Mouse (Mus musculus) CD8-positive naive resting alpha-beta T cell, adult 2 months (primary cell): Measurements from ENCODE around the gene Gmds.

Experiments
- DNase-seq, 2 experiments: peaks; one replicate each; pipeline ENCODE4 v3.0.0; 2022; ENCODE audit warnings: low read depth in 2 of 2, low spot score in 2 of 2

Gene Gmds

GRCm38 (mm10) chr13:31892913-31893514, 445.5 kb downstream of the Gmds start:
- DNase-seq = no peak

- DNase-seq = no peak
Measured at GRCm38 (mm10) chr13:31888500-31888899, 450.0 kb downstream of the Gmds start.

- DNase-seq = no peak
Measured at GRCm38 (mm10) chr13:31885769-31886168, 452.8 kb downstream of the Gmds start.

DNA sequence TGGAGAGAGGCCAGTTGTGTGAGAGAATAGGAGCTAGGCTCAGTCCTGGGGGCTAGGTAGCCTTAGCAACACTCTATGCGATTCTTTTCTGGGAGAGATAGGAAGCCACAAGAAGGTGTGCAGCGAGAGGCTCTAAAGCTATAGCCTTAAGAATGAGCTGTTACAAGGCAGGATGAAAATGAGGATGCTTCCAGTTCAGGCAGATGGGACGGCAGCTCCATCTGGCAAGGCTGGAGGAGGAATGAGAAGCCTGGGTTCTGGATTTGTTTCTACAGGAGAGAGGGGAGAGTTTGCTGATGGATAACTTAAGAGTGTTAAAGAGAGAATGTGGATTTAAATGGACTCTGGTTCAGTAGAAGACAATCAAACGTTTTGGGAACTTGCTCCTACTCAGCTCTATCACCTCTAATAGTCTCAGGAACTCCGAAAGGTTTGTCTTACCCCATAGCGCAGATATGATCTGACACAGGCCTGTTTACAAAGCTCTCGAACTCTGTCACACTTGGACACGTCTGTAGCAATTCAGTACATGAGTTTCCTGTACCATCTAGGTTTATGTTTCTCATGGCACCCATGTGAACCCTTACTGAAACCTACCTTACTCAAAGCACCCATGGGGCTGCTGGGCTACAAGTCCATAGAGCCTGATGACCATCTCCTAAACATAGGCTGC, 459.6 kb downstream of the Gmds start:
- DNase-seq = no peak

DNA sequence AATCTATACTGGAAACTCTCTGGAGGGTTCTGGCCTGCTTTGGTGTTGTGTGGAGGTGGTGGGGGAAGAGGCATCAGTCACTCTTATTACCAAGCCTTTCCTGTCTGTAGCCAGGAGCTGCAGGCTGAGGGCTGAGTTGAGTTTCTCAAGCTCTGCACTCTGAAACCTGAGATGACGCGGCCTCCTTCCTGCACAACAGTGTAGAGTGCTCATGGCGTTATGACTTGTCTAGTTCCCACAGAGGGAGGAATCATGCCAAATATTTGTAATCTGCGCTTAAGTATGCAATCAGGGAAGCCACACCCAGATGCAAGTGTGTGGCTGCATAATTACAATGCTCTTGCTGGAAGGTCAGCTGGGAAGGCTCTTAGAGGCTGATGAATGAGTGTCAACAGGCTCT, 461.5 kb downstream of the Gmds start:
- DNase-seq = no peak

GRCm38 (mm10) chr13:31874427-31874826, 464.1 kb downstream of the Gmds start:
- DNase-seq = no peak

- DNase-seq = no peak
Measured at GRCm38 (mm10) chr13:31873269-31873668, 465.3 kb downstream of the Gmds start.

DNA sequence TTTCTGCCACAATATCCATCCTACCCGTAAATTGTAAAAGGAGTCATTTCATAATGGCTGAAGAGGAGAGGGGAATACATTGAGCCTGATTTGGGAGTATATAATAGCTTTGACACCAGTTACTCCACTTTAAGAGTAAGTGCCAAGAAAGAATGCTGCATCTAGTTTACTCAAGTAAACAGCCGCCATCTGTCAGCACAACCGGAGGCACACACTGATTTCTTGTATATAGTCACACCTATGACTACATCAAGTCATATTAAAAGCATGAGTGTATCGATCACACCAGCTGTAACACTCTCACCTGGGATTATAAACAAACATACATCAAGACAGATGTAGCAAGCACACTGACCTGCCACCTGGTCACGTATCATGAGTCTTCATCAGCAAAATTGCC, 473.8 kb downstream of the Gmds start:
- no peak for DNase-seq

GRCm38 (mm10) chr13:31863461-31863860, 475.1 kb downstream of the Gmds start:
- DNase-seq = no peak

GRCm38 (mm10) chr13:31860200-31860599, 478.3 kb downstream of the Gmds start:
- no peak for DNase-seq

GRCm38 (mm10) chr13:31854000-31854399, 484.5 kb downstream of the Gmds start:
- no peak for DNase-seq

DNA sequence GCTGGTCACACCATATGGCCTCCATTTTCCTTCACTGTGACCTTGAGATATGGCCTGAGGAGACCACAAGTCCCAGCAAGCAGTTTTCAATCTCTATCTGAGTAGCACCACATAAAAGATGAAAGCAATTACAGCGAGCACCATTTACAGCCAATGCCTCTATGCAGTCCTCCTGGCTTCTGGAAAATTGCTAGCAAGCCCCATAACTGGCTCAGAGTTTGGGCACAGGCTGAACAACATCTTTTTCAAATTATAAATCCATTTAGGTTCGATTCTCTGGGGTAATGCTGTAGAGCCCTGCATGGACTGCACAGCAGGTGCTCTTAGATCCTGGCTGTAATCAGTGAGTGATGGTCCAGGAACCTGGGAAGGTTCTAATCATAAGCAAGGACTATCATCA, 485.0 kb downstream of the Gmds start:
- DNase-seq = no peak

GRCm38 (mm10) chr13:31849258-31849971, 489.1 kb downstream of the Gmds start:
- no peak for DNase-seq

- DNase-seq = no peak
Measured at GRCm38 (mm10) chr13:31835802-31836201, 502.7 kb downstream of the Gmds start.

GRCm38 (mm10) chr13:31830332-31830731, 508.2 kb downstream of the Gmds start:
- no peak for DNase-seq

DNA sequence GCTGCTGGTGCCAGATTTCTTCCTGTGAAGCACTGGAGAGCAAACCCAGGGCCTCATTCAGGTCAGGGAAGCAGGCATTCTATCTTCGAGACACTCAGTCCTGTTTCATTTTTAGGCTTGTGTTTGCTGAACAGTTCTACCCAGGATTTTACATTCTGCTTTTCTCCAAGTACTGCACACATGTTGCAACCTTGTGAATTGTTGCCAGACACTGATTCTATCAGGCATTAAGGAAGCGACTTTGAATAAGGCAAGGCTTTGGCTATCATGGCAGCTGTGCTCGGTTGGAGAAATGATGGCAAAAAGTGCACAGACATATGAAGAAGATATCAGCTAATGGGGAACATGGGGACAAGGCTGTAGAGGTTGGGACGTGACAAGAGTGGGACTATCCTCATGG, 510.1 kb downstream of the Gmds start:
- no peak for DNase-seq

GRCm38 (mm10) chr13:31827820-31828332, 510.7 kb downstream of the Gmds start:
- no peak for DNase-seq

GRCm38 (mm10) chr13:31827160-31827559, 511.4 kb downstream of the Gmds start:
- DNase-seq = no peak

- DNase-seq = no peak
Measured at GRCm38 (mm10) chr13:31825180-31825579, 513.4 kb downstream of the Gmds start.

- DNase-seq = no peak
Measured at GRCm38 (mm10) chr13:31823316-31823715, 515.2 kb downstream of the Gmds start.

DNA sequence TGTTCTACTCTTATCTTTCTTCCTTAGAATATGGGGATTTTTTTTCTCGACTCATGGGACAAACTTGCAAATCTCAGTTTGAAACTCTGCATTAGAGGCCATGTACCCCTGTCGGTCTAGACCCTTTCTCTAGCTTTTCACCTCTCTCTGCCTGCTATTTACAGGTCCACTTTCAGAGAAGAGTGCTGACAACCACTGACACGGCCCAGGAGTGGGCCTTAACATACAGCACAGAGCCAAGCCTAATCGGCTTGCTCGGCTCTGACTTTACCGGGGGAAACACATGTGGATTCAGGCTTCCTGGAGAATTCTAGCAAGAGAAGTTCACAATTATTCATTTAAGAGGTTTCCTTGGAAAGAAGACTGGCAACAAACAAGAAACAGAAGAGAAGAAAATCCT, 517.5 kb downstream of the Gmds start:
- DNase-seq = no peak

- no peak for DNase-seq
Measured at GRCm38 (mm10) chr13:31820587-31821017, 517.9 kb downstream of the Gmds start.
